Mouse (Mus musculus): ENCODE measurements around the gene Ccnd2. TPM values are rescaled to one million over a fixed set of nuclear protein-coding genes. Genes with fewer than 3 reads are reported as not detected.

The Ccnd2 gene
- polyA plus RNA-seq, 1 experiment: 13.9 TPM

DNA sequence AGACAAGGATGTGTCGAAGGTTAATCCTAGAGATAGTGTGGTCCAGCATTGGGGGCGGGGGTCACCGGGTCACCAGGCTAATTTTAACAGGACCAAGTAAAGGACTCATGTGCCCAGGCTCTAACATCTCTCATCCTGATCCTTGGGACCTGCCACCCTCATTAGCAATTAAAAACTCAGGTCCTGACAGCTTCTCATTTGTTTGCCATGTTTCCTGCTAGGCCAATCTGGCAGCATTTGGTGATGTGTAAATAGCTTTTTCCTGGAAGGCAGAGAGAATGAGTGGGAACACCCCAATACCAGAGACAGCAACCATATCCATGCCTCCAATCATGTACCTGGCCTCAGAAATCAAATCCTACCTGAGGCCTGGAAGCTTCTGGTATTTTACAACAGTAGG lies 20.0 kb downstream of the Ccnd2 start:
- H3ac ChIP-seq (ENCODE audit: control insufficient read depth, insufficient read length): no peak overlapping the region
- no peaks in the 10 kb centered on the region for H3K36me3 ChIP-seq (ENCODE audit: control insufficient read depth, insufficient read depth)
- no peak overlapping the region for H3K4me2 ChIP-seq (ENCODE audit: low read depth)
- H3K4me3 ChIP-seq: no peak overlapping the region
- H3K79me2 ChIP-seq (ENCODE audit: control insufficient read depth, insufficient read depth): no peaks in the 10 kb centered on the region
- TF ChIP-seq MYOG (IDR thresholded peaks at IDR 0.05; ENCODE audit: control insufficient read depth in 1 of 3, insufficient read depth in 1 of 3, insufficient read length in 2 of 3, low read depth in 2 of 3) (no peak), CEBPB (IDR thresholded peaks at IDR 0.05; ENCODE audit: insufficient read depth, poor library complexity, severe bottlenecking) (no peak), TCF12 (IDR thresholded peaks at IDR 0.05; ENCODE audit: insufficient read depth, poor library complexity, severe bottlenecking) (no peak), REST (IDR thresholded peaks at IDR 0.05; ENCODE audit: insufficient read depth, insufficient read length) (no peak), MYOD1 (IDR thresholded peaks at IDR 0.05; ENCODE audit: control insufficient read depth in 1 of 3, insufficient read length in 2 of 3, low read depth in 2 of 3) (no peak), TCF3 (IDR thresholded peaks at IDR 0.05; ENCODE audit: insufficient read length, low read depth) (no peak), POLR2A (IDR thresholded peaks at IDR 0.05; ENCODE audit: insufficient read length, low read depth) (no peak), E2F4 (IDR thresholded peaks at IDR 0.05; ENCODE audit: insufficient read depth) (no peak), MAX (IDR thresholded peaks at IDR 0.05; ENCODE audit: low read depth) (no peak), USF1 (IDR thresholded peaks at IDR 0.05; ENCODE audit: low read depth) (no peak), POLR2AphosphoS2 (IDR thresholded peaks at IDR 0.05; ENCODE audit: insufficient read length, low read depth) (no peak), SRF (IDR thresholded peaks at IDR 0.05; ENCODE audit: control insufficient read depth, insufficient read length, low read depth) (no peak)
- no peaks in the 10 kb centered on the region for H3K27me3 ChIP-seq (ENCODE audit: control insufficient read depth, insufficient read depth, insufficient read length)

DNA sequence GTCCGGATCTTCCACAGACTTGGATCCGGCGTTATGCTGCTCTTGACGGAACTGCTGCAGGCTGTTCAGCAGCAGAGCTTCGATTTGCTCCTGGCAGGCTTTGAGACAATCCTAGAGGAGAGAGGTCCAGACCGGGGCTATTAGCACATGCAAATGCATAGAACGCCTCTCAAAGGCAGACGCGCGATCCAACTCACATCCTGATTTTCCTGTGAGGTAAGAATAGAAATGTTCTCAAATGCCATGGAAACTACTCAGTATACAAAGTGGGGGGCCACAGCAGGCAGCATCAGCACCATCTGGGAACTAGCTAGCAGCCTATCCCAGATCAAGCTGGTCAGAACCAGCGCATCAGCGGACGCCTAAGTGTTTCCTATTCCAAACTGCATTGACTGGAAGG lies 21.6 kb downstream of the Ccnd2 start:
- peaks cover 6% of the 10 kb centered on the region for H3K27me3 ChIP-seq (ENCODE audit: control insufficient read depth, insufficient read depth, insufficient read length)
- no peak for TF ChIP-seq E2F4 (IDR thresholded peaks at IDR 0.05; ENCODE audit: insufficient read depth)
- no peak for TF ChIP-seq MAX (IDR thresholded peaks at IDR 0.05; ENCODE audit: low read depth)
- no peak for TF ChIP-seq REST (IDR thresholded peaks at IDR 0.05; ENCODE audit: insufficient read depth, insufficient read length)
- TF ChIP-seq POLR2AphosphoS2 (IDR thresholded peaks at IDR 0.05; ENCODE audit: insufficient read length, low read depth): no peak
- no peak for TF ChIP-seq USF1 (IDR thresholded peaks at IDR 0.05; ENCODE audit: low read depth)
- no peak for TF ChIP-seq CEBPB (IDR thresholded peaks at IDR 0.05; ENCODE audit: insufficient read depth, poor library complexity, severe bottlenecking)
- H3K4me3 ChIP-seq: no peak overlapping the region
- H3K79me2 ChIP-seq (ENCODE audit: control insufficient read depth, insufficient read depth): no peaks in the 10 kb centered on the region
- H3K36me3 ChIP-seq (ENCODE audit: control insufficient read depth, insufficient read depth): no peaks in the 10 kb centered on the region
- H3K4me2 ChIP-seq (ENCODE audit: low read depth): no peak overlapping the region
- no peak overlapping the region for H3ac ChIP-seq (ENCODE audit: control insufficient read depth, insufficient read length)

DNA sequence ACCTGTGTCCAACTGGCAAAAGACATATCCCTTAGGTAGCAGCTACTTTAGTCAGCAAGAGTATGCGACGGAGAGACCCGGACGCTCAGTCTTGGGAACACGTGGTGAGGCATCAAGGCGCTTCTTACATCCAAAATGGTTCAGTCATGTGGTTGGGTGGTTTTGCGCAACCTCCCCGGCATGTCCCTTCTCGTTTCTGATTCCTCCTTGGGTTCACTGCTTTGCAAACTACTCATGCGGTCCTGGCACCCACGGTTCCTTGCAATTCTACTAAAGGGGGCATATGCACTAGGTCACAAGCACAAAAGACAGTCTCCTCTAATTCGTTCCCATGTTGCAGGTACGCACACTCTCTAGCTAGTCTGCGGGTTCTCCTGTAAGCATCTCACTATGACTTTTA lies 22.3 kb downstream of the Ccnd2 start:
- no peaks in the 10 kb centered on the region for H3K36me3 ChIP-seq (ENCODE audit: control insufficient read depth, insufficient read depth)
- H3K4me3 ChIP-seq: no peak overlapping the region
- peaks cover 6% of the 10 kb centered on the region for H3K27me3 ChIP-seq (ENCODE audit: control insufficient read depth, insufficient read depth, insufficient read length)
- H3ac ChIP-seq (ENCODE audit: control insufficient read depth, insufficient read length): no peak overlapping the region
- no peak overlapping the region for H3K4me2 ChIP-seq (ENCODE audit: low read depth)
- TF ChIP-seq MYOG (IDR thresholded peaks at IDR 0.05; ENCODE audit: control insufficient read depth in 1 of 3, insufficient read depth in 1 of 3, insufficient read length in 2 of 3, low read depth in 2 of 3): no peak
- TF ChIP-seq SRF (IDR thresholded peaks at IDR 0.05; ENCODE audit: control insufficient read depth, insufficient read length, low read depth): no peak
- TF ChIP-seq POLR2A (IDR thresholded peaks at IDR 0.05; ENCODE audit: insufficient read length, low read depth): no peak
- TF ChIP-seq MAX (IDR thresholded peaks at IDR 0.05; ENCODE audit: low read depth): no peak
- TF ChIP-seq TCF12 (IDR thresholded peaks at IDR 0.05; ENCODE audit: insufficient read depth, poor library complexity, severe bottlenecking): no peak
- no peak for TF ChIP-seq CEBPB (IDR thresholded peaks at IDR 0.05; ENCODE audit: insufficient read depth, poor library complexity, severe bottlenecking)
- TF ChIP-seq E2F4 (IDR thresholded peaks at IDR 0.05; ENCODE audit: insufficient read depth): no peak
- TF ChIP-seq TCF3 (IDR thresholded peaks at IDR 0.05; ENCODE audit: insufficient read length, low read depth): no peak
- no peak for TF ChIP-seq USF1 (IDR thresholded peaks at IDR 0.05; ENCODE audit: low read depth)
- TF ChIP-seq REST (IDR thresholded peaks at IDR 0.05; ENCODE audit: insufficient read depth, insufficient read length): no peak
- H3K79me2 ChIP-seq (ENCODE audit: control insufficient read depth, insufficient read depth): no peaks in the 10 kb centered on the region

DNA sequence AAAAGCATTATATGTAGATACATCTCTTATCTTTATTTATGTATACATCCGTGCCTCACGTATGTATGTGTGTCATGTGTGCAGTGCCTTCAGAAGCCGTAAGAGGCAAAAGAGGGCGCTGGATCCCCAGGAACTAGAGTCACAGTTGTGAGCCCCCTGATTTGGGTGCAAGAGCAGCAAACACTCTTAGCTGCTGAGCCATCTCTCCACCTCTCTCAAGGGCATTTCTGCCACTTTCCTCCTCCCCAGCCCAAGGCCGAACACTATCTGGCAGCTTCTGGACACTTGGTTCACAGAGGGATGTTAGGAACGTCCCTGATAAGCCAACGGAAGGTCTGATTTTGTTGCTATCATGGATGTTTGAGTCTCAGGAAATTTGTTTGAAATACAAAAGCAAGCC lies 28.5 kb downstream of the Ccnd2 start:
- no peak overlapping the region for H3K4me3 ChIP-seq
- H3K36me3 ChIP-seq (ENCODE audit: control insufficient read depth, insufficient read depth): no peaks in the 10 kb centered on the region
- H3K79me2 ChIP-seq (ENCODE audit: control insufficient read depth, insufficient read depth): no peaks in the 10 kb centered on the region
- no peak overlapping the region for H3K4me2 ChIP-seq (ENCODE audit: low read depth)
- no peak overlapping the region for H3ac ChIP-seq (ENCODE audit: control insufficient read depth, insufficient read length)
- TF ChIP-seq POLR2AphosphoS2 (IDR thresholded peaks at IDR 0.05; ENCODE audit: insufficient read length, low read depth) (no peak), TCF12 (IDR thresholded peaks at IDR 0.05; ENCODE audit: insufficient read depth, poor library complexity, severe bottlenecking) (no peak), POLR2A (IDR thresholded peaks at IDR 0.05; ENCODE audit: insufficient read length, low read depth) (no peak), SRF (IDR thresholded peaks at IDR 0.05; ENCODE audit: control insufficient read depth, insufficient read length, low read depth) (no peak), E2F4 (IDR thresholded peaks at IDR 0.05; ENCODE audit: insufficient read depth) (no peak), TCF3 (IDR thresholded peaks at IDR 0.05; ENCODE audit: insufficient read length, low read depth) (no peak), REST (IDR thresholded peaks at IDR 0.05; ENCODE audit: insufficient read depth, insufficient read length) (no peak), MYOD1 (IDR thresholded peaks at IDR 0.05; ENCODE audit: control insufficient read depth in 1 of 3, insufficient read length in 2 of 3, low read depth in 2 of 3) (no peak), CEBPB (IDR thresholded peaks at IDR 0.05; ENCODE audit: insufficient read depth, poor library complexity, severe bottlenecking) (no peak), MAX (IDR thresholded peaks at IDR 0.05; ENCODE audit: low read depth) (no peak), USF1 (IDR thresholded peaks at IDR 0.05; ENCODE audit: low read depth) (no peak), MYOG (IDR thresholded peaks at IDR 0.05; ENCODE audit: control insufficient read depth in 1 of 3, insufficient read depth in 1 of 3, insufficient read length in 2 of 3, low read depth in 2 of 3) (no peak)
- H3K27me3 ChIP-seq (ENCODE audit: control insufficient read depth, insufficient read depth, insufficient read length): peaks cover 11% of the 10 kb centered on the region

DNA sequence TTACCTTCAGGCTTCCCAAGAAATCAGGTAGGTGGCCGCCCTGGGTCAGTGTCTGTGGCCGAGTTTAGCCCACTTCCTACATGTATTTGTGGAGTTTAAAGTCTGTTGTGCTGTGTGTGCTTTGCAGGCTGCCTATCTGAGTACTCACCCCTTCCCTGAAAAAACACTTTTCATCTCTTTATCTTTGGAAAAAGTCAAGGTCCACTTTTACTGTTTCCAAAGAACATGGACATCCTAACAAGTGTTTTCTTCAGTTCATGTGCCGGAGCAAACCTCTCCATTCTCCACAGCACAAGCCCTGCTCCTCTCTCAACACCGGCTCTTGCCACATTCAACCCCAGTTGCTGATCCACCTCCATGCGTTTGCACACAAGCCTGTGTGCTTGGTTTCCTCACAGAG lies 29.0 kb downstream of the Ccnd2 start:
- Histone ChIP-seq H3K4me2 (ENCODE audit: low read depth) (no peak overlapping the region), H3K27me3 (ENCODE audit: control insufficient read depth, insufficient read depth, insufficient read length) (peaks cover 15% of the 10 kb centered on the region), H3K4me3 (no peak overlapping the region), H3K36me3 (ENCODE audit: control insufficient read depth, insufficient read depth) (no peaks in the 10 kb centered on the region), H3ac (ENCODE audit: control insufficient read depth, insufficient read length) (no peak overlapping the region), H3K79me2 (ENCODE audit: control insufficient read depth, insufficient read depth) (no peaks in the 10 kb centered on the region)
- no peak for TF ChIP-seq REST (IDR thresholded peaks at IDR 0.05; ENCODE audit: insufficient read depth, insufficient read length)
- TF ChIP-seq TCF12 (IDR thresholded peaks at IDR 0.05; ENCODE audit: insufficient read depth, poor library complexity, severe bottlenecking): no peak
- no peak for TF ChIP-seq MYOG (IDR thresholded peaks at IDR 0.05; ENCODE audit: control insufficient read depth in 1 of 3, insufficient read depth in 1 of 3, insufficient read length in 2 of 3, low read depth in 2 of 3)
- no peak for TF ChIP-seq E2F4 (IDR thresholded peaks at IDR 0.05; ENCODE audit: insufficient read depth)
- TF ChIP-seq POLR2A (IDR thresholded peaks at IDR 0.05; ENCODE audit: insufficient read length, low read depth): no peak
- TF ChIP-seq MAX (IDR thresholded peaks at IDR 0.05; ENCODE audit: low read depth): no peak
- no peak for TF ChIP-seq CEBPB (IDR thresholded peaks at IDR 0.05; ENCODE audit: insufficient read depth, poor library complexity, severe bottlenecking)
- TF ChIP-seq POLR2AphosphoS2 (IDR thresholded peaks at IDR 0.05; ENCODE audit: insufficient read length, low read depth): no peak
- TF ChIP-seq USF1 (IDR thresholded peaks at IDR 0.05; ENCODE audit: low read depth): no peak
- TF ChIP-seq MYOD1 (IDR thresholded peaks at IDR 0.05; ENCODE audit: control insufficient read depth in 1 of 3, insufficient read length in 2 of 3, low read depth in 2 of 3): no peak
- TF ChIP-seq SRF (IDR thresholded peaks at IDR 0.05; ENCODE audit: control insufficient read depth, insufficient read length, low read depth): no peak
- no peak for TF ChIP-seq TCF3 (IDR thresholded peaks at IDR 0.05; ENCODE audit: insufficient read length, low read depth)

All from myocyte (in vitro differentiated cells).